Comparison of ENCODE assay signal across 12 mouse cellular contexts in genomic region chr2:153442720-153443119, GRCm38 (mm10). TPM values are rescaled to one million over a fixed set of nuclear protein-coding genes. Genes with fewer than 3 reads are reported as not detected.
DNase-seq lines count a peak whose midpoint lies in the region; ATAC-seq and TF ChIP-seq lines count a peak whose summit lies in the region.
"Had no signal": no experiment of that assay in that cellular context is flagged by ENCODE, and none has a peak within 500 bp of the region (broad histone marks: within the 10 kb centered on the region; RNA-seq: fewer than 3 reads in every experiment).

No protein-coding gene starts in this region.

- peaks cover 32% of the 10 kb centered on the region for H3K4me1 ChIP-seq in kidney, postnatal 0 days (replicated peaks; ENCODE audit: insufficient read depth, low read length)
- peaks cover 61% of the 10 kb centered on the region for H3K4me1 ChIP-seq in embryonic facial prominence, embryonic 13.5 days
- H3K4me1 ChIP-seq in intestine, postnatal 0 days (replicated peaks; ENCODE audit: control insufficient read depth, insufficient read depth, low read length): peaks cover 30% of the 10 kb centered on the region
- peaks cover 63% of the 10 kb centered on the region for H3K4me1 ChIP-seq in neural tube, embryonic 13.5 days (replicated peaks)

- H3K4me2 ChIP-seq in kidney, postnatal 0 days (ENCODE audit: low read length): peak overlapping the region; percentile 99
- peak overlapping the region; percentile 88 for H3K4me2 ChIP-seq in embryonic facial prominence, embryonic 13.5 days
- H3K4me2 ChIP-seq in intestine, postnatal 0 days (replicated peaks; ENCODE audit: low read depth): peak overlapping the region; percentile 99
- H3K4me2 ChIP-seq in neural tube, embryonic 13.5 days: peak overlapping the region; percentile 85

- H3K9ac ChIP-seq in kidney, postnatal 0 days (ENCODE audit: low read depth, low read length): peak overlapping the region; percentile 81; the same call in 1 of the 2 replicates
- H3K9ac ChIP-seq in embryonic facial prominence, embryonic 13.5 days: peak overlapping the region; percentile 92
- peak overlapping the region; percentile 95 for H3K9ac ChIP-seq in intestine, postnatal 0 days (ENCODE audit: low read depth, low read length)
- peak overlapping the region; percentile 90 for H3K9ac ChIP-seq in neural tube, embryonic 13.5 days

- no peak for DNase-seq in kidney, postnatal 0 days (ENCODE audit: low spot score)
- no peak for DNase-seq in kidney, postnatal 4 days
- DNase-seq in c-Kit-positive CD71-positive TER-119-positive erythroid progenitor cells, embryonic 14.5 days (ENCODE audit: low spot score): no peak
- no peak for DNase-seq in natural killer cell, adult 2 months (ENCODE audit: low spot score in 2 of 2)
- no peak for DNase-seq in adrenal gland, adult 8-10 months
- DNase-seq: cerebellum, adult 2 months; kidney, adult 18-20 months had no signal

- TF ChIP-seq CTCF in kidney, postnatal 0 days (IDR thresholded peaks at IDR 0.05; ENCODE audit: low read depth): no peak
- TF ChIP-seq CTCF in intestine, postnatal 0 days (IDR thresholded peaks at IDR 0.05; ENCODE audit: low read depth): no peak

- no peaks in the 10 kb centered on the region for H3K36me3 ChIP-seq in kidney, postnatal 0 days (ENCODE audit: insufficient read depth, low read length)
- H3K36me3 ChIP-seq in embryonic facial prominence, embryonic 13.5 days: no peaks in the 10 kb centered on the region
- no peaks in the 10 kb centered on the region for H3K36me3 ChIP-seq in intestine, postnatal 0 days (ENCODE audit: control insufficient read depth, insufficient read depth)
- H3K36me3 ChIP-seq in neural tube, embryonic 13.5 days: no peaks in the 10 kb centered on the region

- 15% methylated on average over 5 of the region's 5 CpGs for WGBS in kidney, postnatal 0 days
- WGBS in embryonic facial prominence, embryonic 13.5 days: 8% methylated on average over 5 of the region's 5 CpGs
- 24% methylated on average over 5 of the region's 5 CpGs for WGBS in intestine, postnatal 0 days
- WGBS in neural tube, embryonic 13.5 days: under 1% methylated on average over 5 of the region's 5 CpGs

- peak overlapping the region; percentile 82; the same call in 1 of the 2 replicates for H3K27ac ChIP-seq in kidney, postnatal 0 days
- peak overlapping the region; percentile 97 for H3K27ac ChIP-seq in embryonic facial prominence, embryonic 13.5 days
- peak overlapping the region; percentile 97 for H3K27ac ChIP-seq in intestine, postnatal 0 days (ENCODE audit: low read depth, low read length)
- H3K27ac ChIP-seq in neural tube, embryonic 13.5 days (replicated peaks): peak overlapping the region; percentile 97

- no peaks in the 10 kb centered on the region for H3K27me3 ChIP-seq in kidney, postnatal 0 days (ENCODE audit: insufficient read depth, low read length)
- H3K27me3 ChIP-seq in embryonic facial prominence, embryonic 13.5 days: no peaks in the 10 kb centered on the region
- no peaks in the 10 kb centered on the region for H3K27me3 ChIP-seq in intestine, postnatal 0 days (replicated peaks; ENCODE audit: control insufficient read depth, insufficient read depth, low read length)
- H3K27me3 ChIP-seq in neural tube, embryonic 13.5 days: no peaks in the 10 kb centered on the region

- ATAC-seq in kidney, postnatal 0 days (replicated peaks; ENCODE audit: low FRiP score, low read depth): no peak
- ATAC-seq in embryonic facial prominence, embryonic 13.5 days (ENCODE audit: insufficient number of reproducible peaks, insufficient read depth, low FRiP score, low TSS enrichment, low read depth): no peak
- no peak for ATAC-seq in intestine, postnatal 0 days
- no peak for ATAC-seq in neural tube, embryonic 13.5 days (ENCODE audit: low read depth)

- H3K4me3 ChIP-seq in kidney, postnatal 0 days (replicated peaks; ENCODE audit: low read depth, low read length): peak overlapping the region; percentile 86
- H3K4me3 ChIP-seq in embryonic facial prominence, embryonic 13.5 days: peak overlapping the region; percentile 91
- peak overlapping the region; percentile 97 for H3K4me3 ChIP-seq in intestine, postnatal 0 days (ENCODE audit: low read depth, low read length)
- H3K4me3 ChIP-seq in neural tube, embryonic 13.5 days: peak overlapping the region; percentile 67

- H3K9me3 ChIP-seq in kidney, postnatal 0 days (replicated peaks; ENCODE audit: low read length): no peaks in the 10 kb centered on the region
- no peaks in the 10 kb centered on the region for H3K9me3 ChIP-seq in embryonic facial prominence, embryonic 13.5 days
- no peaks in the 10 kb centered on the region for H3K9me3 ChIP-seq in intestine, postnatal 0 days (ENCODE audit: control insufficient read depth)
- H3K9me3 ChIP-seq in neural tube, embryonic 13.5 days: no peaks in the 10 kb centered on the region

RNA-seq across cellular contexts. Expression of gene 4930404H24Rik, which starts 49.9 kb away (rescaled TPM):
- polyA plus RNA-seq in kidney, postnatal 0 days (2015; fragmentation: Nextera tagmentation; extraction: Ambion mirVana): not detected in 2 replicates
- polyA plus RNA-seq in embryonic facial prominence, embryonic 13.5 days (2015; fragmentation: Nextera tagmentation; extraction: Ambion mirVana): not detected in 2 replicates
- polyA plus RNA-seq in intestine, postnatal 0 days (2015; fragmentation: Nextera tagmentation; extraction: Ambion mirVana): not detected in 2 replicates
- polyA plus RNA-seq in neural tube, embryonic 13.5 days (2015; fragmentation: Nextera tagmentation; extraction: Ambion mirVana): not detected in 2 replicates
- total RNA-seq in adrenal gland, adult 8-10 months (2022): not detected
- total RNA-seq: MEL; neutrophil, adult 5-6 weeks had no signal
- polyA plus RNA-seq: cerebellum, adult 2 months had no signal
